Mouse (Mus musculus) olfactory bulb, adult 2 months (tissue): ENCODE measurements around the gene Itpa. TPM values are rescaled to one million over a fixed set of nuclear protein-coding genes. Genes with fewer than 3 reads are reported as not detected.

Source experiments
- H3K27ac ChIP-seq: fragments of 200-500 bp; 2 replicates; pipeline ENCODE4 v1.5.1; 2012; ENCODE audit warnings: low read depth, low read length; ENCODE audit not compliant: insufficient read depth
- H3K4me1 ChIP-seq: fragments of 200-500 bp; 2 replicates; pipeline ENCODE4 v1.6.1; 2012; ENCODE audit warnings: low read length; ENCODE audit not compliant: control insufficient read depth, insufficient read depth
- H3K4me3 ChIP-seq: fragments of 200-500 bp; 2 replicates; pipeline ENCODE4 v1.5.1; 2012; ENCODE audit warnings: mild to moderate bottlenecking, low read depth, low read length, moderate library complexity; ENCODE audit not compliant: insufficient read depth
- CTCF ChIP-seq: fragments of 200-500 bp; IDR thresholded peaks from 2 replicates; pipeline ENCODE4 v1.5.1; 2012; ENCODE audit warnings: low read depth, mild to moderate bottlenecking, low read length, moderate library complexity; ENCODE audit not compliant: insufficient read depth
- POLR2A ChIP-seq: fragments of 200-500 bp; IDR thresholded peaks from 2 replicates; pipeline ENCODE4 v1.6.1; 2012; ENCODE audit warnings: mild to moderate bottlenecking, low read depth, low read length, moderate library complexity; ENCODE audit not compliant: insufficient read depth
- WGBS: fragments of 180-500 bp; shearing (Covaris S2); methylation state at CpG from one replicate; pipeline ENCODE4 v1.1.7; 2018; 5-methylcytosine and 5-hydroxymethylcytosine counted together
- polyA plus RNA-seq: library from polyadenylated mRNA; stranded (reverse); fragments of >200 nt; gene quantifications from 2 replicates; pipeline ENCODE4 v1.2.4, GENCODE M21; 2012; ENCODE audit warnings: low replicate concordance; ENCODE audit not compliant: missing spikeins, insufficient read depth, insufficient read length

The Itpa gene
- polyA plus RNA-seq, 1 experiment: not detected

GRCm38 (mm10) chr2:130679154-130679553 is 11.7 kb downstream of the Itpa start:
- Histone ChIP-seq H3K4me1 (no peaks in the 10 kb centered on the region), H3K4me3 (no peak overlapping the region), H3K27ac (no peak overlapping the region)
- 92% methylated on average over 12 of the region's 12 CpGs for WGBS
- no peak for TF ChIP-seq POLR2A
- TF ChIP-seq CTCF: no peak

GRCm38 (mm10) chr2:130679899-130680298 is 12.5 kb downstream of the Itpa start:
- WGBS: 92% methylated on average over 6 of the region's 6 CpGs
- Histone ChIP-seq H3K4me3 (no peak overlapping the region), H3K4me1 (no peaks in the 10 kb centered on the region), H3K27ac (no peak overlapping the region)
- TF ChIP-seq CTCF (no peak), POLR2A (no peak)

DNA sequence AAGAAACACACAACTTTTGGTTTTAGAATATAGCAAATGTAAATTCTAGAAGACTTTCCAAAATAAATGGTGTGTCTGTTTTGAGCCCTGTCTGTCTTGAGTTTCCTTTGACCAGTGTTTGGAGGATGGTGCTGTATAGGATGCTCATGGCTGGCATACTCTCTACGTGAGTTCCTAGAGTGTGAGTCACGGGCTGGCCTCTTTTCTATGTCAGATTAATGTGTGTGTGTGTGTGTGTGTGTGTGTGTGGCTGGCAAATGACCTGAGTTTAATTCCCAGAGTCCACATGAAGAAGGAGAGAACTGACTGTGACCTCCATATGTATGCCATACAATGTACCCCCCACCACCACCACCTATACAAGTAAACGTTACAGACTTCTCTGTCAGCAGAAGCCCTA is 14.1 kb downstream of the Itpa start:
- no peaks in the 10 kb centered on the region for H3K4me1 ChIP-seq
- 75% methylated on average over 3 of the region's 3 CpGs for WGBS
- no peak overlapping the region for H3K27ac ChIP-seq
- TF ChIP-seq CTCF: no peak
- H3K4me3 ChIP-seq: no peak overlapping the region

DNA sequence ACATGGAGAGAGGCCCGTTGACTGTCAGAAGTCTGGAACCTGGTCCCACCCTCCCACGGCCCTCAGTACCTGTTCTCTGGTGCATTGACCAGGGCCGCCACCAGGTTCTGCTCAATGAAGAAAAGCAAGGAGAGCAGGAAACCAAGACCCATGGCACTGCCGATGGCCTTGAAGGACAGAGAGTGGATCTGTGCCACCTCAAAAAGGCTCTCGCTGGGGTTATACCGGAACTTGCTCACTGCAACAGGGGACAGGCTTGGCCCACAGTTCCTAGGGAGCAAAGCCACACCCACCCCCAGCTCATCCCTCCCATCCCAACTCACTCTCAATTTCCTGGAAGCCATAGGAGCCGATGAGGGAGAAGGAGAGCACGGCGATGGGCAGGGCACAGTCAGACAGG is 18.0 kb downstream of the Itpa start:
- Histone ChIP-seq H3K4me3 (no peak overlapping the region), H3K4me1 (no peaks in the 10 kb centered on the region), H3K27ac (no peak overlapping the region)
- 91% methylated on average over 9 of the region's 9 CpGs for WGBS
- no peak for TF ChIP-seq CTCF
- TF ChIP-seq POLR2A: no peak

DNA sequence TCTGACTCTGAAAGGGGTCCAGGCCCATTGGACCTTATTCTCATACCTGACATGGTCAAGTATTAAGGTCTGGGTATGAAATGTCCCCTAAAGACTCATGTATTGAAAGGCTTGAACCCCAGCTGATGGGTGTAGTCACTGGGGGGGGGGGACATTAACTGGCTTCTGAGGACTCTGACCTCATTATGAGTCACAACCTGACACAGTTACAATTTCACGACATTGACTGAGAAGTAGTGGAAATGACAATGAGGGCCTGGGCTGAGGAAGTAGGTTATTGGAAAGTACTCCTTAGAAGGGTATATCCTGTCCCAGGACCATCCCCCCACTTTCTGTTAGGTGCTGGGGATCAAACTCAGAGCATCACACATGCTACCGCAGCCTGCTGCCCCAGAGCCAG is 21.6 kb downstream of the Itpa start:
- TF ChIP-seq POLR2A: no peak
- Histone ChIP-seq H3K27ac (no peak overlapping the region), H3K4me3 (no peak overlapping the region), H3K4me1 (no peaks in the 10 kb centered on the region; the same call in 1 of the 2 replicates)
- 83% methylated on average over 2 of the region's 2 CpGs for WGBS

- Histone ChIP-seq H3K4me1 (peaks cover 22% of the 10 kb centered on the region), H3K27ac (no peak overlapping the region), H3K4me3 (no peak overlapping the region)
- 53% methylated on average over 3 of the region's 3 CpGs for WGBS
- TF ChIP-seq CTCF: no peak
- no peak for TF ChIP-seq POLR2A
These were observed 26.2 kb downstream of the Itpa start for GRCm38 (mm10) chr2:130693563-130693962.

- peak overlapping the region; percentile 48 for H3K4me3 ChIP-seq
- H3K4me1 ChIP-seq: peaks cover 22% of the 10 kb centered on the region
- WGBS: 1% methylated on average over 31 of the region's 31 CpGs
- TF ChIP-seq POLR2A: no peak
- TF ChIP-seq CTCF: no peak
- H3K27ac ChIP-seq: no peak overlapping the region
These were observed 29.3 kb downstream of the Itpa start for GRCm38 (mm10) chr2:130696700-130697152.

- WGBS: under 1% methylated on average over 64 of the region's 65 CpGs
- Histone ChIP-seq H3K4me1 (peaks cover 22% of the 10 kb centered on the region), H3K27ac (no peak within 1 kb of the TSS), H3K4me3 (peak within 1 kb of the TSS; percentile 48)
- TF ChIP-seq CTCF (no peak), POLR2A (no peak)
These were observed 29.9 kb downstream of the Itpa start, which contains the start of gene Slc4a11 for GRCm38 (mm10) chr2:130697153-130697810. Slc4a11 (minus strand) TSS chr2:130697519.

DNA sequence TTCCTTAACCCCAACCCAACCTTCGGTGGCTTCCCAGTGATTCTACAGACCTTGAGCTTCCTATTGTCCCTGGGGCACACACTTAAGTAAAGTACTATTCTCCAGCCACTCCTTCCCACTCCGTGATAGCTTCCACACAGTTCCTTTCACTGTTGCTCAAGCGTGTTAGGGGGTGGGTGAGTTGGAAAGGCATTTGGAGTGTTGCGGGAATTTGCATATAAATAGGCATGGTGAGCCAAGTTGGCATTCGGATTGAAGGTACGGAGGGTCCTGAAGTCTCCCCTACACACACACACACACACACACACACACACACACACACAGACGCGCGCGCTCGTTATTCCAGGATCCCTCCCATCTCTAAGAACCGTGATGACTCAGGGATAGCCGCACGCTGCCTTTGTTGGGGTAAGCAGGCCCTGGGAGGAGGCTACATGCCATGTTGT is 30.4 kb downstream of the Itpa start:
- Histone ChIP-seq H3K4me1 (peaks cover 22% of the 10 kb centered on the region), H3K4me3 (peak overlapping the region; percentile 48), H3K27ac (no peak overlapping the region)
- WGBS: under 1% methylated on average over 14 of the region's 14 CpGs
- TF ChIP-seq POLR2A (no peak), CTCF (no peak)
